Mouse (Mus musculus): ENCODE measurements at regions not wholly inside any gene's neighbourhood (a gene's known extent, or its start where the extent isn't known, plus 50 kb on each side); places are given as distances from the start of the nearest gene placed in this dataset.
"Not testable (repeated sequence)": the region's sequence is repeated elsewhere in the genome, so short reads cannot be mapped to it uniquely, and the experiment has no call there.

DNA sequence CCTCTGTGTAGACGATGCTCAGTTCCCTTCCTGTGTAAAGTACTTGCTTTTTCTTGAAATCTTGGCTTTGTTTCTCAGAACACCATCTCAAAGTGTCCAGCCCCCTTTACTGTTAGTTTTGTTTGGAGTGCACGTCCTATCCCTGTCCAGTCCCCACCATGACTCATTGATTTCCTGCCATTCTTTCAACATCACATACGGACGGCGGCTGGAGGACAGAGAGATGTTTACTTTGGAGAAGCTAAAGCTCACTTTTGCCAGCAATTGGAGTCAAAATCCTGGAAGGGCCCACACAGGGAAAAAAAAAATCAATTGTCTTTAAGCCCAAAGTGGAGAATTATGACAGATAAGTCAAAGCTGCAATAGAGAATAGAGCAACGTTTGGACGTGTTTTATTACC lies 51.8 kb downstream of the Gm5426 start:
- DNase-seq (ENCODE audit: low spot score), result no peak

DNA sequence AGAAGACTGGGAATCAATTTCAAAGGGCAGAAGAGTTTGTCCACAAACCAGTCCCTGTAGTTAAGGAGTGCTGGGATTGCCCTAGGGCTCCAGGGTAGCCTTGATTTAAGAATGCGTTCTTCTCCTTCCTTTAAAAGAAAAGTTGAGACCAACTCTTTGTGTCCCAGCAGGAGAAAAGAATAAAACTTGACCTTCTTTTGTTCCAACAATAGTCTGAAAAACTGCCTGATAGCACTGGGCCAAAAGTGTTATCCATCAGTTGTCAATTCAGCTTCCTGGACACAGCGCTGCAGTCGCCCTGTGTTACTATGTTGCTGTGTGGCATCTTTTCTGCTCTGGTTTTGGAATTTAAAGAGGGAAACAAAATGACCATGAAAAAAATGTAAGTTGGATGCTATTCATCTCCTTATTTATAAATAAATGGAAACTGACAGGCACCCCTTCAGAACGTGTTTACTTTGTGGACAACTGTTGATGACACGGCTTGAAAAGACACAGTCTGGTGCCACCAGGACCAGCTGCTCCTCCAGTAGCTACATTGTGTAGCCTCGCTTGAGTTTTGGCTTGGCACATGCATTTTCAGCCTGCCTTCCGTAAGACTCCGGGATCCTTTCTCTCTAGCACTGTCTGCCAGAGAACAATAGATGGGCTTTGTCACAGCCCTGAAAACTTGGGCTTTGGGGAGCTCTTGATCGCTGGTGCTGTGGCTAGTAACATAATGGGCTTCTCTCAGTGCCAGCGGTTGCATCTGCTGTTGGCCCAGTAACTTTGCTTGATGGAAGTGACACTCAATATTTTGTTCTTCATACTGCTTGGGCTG lies 54.0 kb downstream of the Gm5426 start:
- no peak for DNase-seq (ENCODE audit: low spot score)

DNA sequence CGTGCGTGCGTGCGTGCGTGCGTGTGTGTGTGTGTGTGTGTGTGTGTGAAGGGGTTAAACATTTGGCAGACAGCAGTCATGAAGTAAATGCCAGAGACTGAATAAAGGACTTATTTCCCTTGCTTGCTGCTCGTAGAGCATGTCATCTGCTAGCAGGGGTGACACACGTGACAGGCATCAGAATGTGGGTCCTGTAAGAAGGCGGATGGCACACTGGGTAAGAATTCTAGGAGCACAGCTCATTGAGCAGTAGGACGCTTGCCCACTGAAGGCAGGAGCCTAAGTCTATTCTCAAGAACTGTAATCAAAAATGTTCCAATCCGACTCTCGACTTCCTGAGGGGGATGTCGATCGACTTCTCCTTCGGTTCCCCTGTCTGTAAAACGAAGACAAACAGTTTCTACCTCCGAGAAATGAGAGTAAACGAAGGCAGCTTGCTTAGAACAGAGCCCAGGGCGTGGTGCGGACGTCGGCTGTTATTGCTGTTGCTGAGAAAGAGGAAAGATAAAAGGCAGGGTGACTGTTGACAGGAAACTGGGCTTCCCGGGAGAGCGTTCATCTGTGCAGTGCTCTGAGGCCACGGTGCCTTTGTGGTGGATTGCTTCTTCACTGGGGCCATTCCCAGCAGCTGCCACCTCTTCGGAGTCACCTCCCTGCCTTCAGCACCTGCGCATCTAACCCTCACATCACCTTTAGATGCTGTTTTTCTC lies 64.7 kb downstream of the Gm5426 start:
- peak; percentile 34 for DNase-seq (ENCODE audit: low spot score)

DNA sequence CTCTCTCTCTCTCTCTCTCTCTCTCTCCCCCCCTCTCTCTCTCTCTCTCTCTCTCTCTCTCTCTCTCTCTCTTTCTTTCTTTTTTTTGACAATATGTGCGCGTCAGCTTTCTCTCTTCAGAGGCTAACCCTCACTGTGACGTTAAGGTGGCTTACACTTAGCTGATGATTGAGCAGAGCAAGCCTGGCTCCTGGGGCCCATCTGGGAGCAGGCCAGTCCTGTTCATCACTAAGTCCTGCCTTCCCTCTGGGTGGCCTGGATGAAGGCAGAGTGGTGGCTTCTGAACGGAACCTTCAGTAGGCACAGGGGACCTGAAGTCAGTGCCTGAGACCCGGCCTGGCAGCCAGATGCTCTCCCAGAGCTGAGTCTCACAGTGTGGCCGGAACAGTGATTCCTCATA lies 65.5 kb downstream of the Gm5426 start:
- DNase-seq (ENCODE audit: low spot score), result no peak

DNA sequence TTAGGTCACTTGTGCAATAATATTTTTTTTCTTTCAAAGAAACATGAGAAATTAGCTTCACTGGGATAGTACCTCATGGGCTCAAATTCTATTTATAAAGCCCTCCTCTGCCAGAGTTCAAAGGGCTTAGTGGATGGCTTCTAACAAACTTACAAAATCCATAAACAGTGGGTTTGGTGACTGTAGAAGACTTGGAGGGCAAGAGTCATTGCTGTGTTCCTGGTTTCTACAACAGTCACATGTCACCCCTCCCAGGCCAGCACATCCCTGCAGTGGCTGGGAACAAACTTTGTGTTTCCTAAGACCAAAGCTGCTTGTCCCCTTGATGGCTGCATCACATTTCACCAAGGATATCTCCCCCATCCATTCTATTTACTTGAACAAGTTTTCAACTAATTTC lies 66.5 kb downstream of the Gm5426 start:
- no peak for DNase-seq (ENCODE audit: low spot score)

DNA sequence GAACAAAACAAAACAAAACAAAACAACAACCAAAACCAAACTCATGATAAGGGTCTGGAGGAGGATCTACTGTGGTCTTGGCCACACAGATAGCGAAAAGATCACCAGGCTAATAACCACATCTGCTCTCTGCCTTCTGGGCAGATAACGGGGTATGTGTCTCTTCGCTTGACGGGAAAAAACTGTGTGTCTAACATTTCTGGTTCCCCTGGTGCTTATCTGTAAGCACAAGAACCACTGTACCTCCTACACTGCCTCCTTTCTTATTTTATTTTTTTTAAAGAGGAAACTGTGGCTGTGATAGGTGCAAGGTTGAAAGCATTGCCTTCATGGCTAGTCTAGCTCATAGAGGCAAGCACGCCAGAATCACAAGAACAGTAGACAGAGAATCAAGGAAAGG lies 67.8 kb downstream of the Gm5426 start:
- DNase-seq (ENCODE audit: low spot score), result no peak

DNA sequence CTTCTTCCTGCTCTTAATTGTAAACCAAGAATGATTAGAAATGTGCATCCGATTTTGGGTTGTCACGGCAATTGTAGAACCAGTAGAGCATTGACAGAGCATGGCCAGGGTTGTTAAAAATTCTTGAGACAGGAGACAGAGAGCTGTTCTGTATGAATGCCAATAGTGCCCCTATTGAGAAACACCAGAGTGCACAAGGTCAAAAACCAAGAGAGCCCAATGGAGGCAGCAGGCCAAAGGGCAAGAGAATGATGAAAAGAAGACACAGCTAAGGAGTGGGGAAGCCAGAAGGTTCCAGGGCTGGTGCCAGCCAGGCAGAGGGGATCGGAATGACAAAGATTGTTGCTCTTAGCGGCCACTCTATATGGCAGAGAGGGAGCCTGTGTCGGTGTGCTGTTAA lies 72.8 kb downstream of the Gm5426 start:
- no peak for DNase-seq (ENCODE audit: low spot score)

DNA sequence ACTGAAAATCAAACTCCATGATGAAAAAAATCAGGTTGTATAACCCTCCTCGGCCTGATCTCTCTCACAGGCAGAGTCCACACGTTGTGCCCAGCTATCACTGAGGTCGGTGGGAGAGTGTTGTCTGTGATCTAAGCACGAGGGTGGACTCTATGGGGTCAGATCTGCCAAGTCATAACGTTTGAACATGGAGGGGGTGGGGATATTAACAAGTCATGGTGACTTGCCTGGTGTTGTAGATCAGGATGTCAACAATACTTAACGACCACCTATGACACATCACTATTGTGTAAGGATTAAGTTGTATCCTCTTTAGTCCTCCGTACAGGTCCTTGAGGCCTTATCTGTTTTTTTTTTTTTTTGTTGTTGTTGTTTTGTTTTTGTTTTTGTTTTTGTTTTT lies 74.8 kb downstream of the Gm5426 start:
- DNase-seq (ENCODE audit: low spot score), result no peak

DNA sequence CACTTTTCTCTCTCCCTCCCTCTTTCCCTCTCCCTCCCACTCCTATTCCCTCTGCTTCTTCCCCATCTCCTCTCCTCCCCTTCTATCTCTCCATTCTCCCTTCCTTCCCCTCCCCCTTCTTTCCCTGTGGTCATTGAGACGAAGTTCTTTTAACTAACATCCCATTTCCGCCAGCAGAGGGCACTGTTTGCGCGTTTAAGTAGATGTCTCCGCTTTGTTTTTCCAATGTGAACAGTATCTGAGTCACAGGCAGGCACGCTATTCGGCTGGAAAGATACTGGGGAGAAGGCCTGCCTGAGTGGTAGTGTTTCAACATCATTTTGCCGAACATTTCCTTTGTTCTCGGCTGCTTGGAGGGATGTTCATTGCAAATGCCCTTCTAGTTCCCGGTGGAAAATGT lies 77.5 kb downstream of the Gm5426 start:
- DNase-seq (ENCODE audit: low spot score), result peak; percentile 60

DNA sequence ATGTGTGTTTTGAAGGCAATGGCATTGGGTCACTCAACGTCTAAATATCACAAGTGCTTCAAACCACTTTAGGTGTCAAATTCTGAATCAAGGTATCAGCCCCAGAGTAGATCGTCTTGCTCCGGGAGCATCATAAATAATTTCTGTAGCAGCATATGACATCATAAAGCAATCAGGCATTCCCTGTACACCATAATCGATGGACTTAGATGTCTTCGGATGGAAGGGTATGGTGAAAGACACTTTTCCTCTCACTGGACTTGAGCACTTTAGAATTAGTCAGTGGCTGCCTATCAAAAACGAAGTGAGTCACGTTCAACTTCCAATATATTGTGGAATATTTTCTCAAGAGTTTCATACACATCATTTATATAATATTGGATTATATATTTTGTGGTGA lies 77.9 kb downstream of the Gm5426 start:
- DNase-seq (ENCODE audit: low spot score), result no peak

DNA sequence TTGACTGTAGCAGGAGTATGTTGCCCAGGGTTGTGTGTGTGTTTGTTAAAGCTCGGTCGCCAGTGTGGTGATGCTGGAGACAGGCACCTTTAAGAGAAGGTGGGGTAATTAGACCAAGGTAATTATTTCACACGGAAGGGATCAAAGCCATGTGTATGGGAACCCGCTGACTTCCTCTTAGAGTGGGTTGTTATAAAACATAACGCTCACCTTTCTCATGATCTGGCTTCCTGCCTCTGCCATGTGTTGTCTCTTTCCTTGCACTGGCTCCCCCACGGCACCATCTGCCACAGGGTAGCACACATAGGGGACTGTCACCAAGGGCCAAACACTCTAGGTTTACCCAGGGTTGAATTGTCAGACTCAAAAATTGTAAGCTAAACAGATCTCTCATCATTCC lies 78.5 kb downstream of the Gm5426 start:
- DNase-seq (ENCODE audit: low spot score), result no peak

DNA sequence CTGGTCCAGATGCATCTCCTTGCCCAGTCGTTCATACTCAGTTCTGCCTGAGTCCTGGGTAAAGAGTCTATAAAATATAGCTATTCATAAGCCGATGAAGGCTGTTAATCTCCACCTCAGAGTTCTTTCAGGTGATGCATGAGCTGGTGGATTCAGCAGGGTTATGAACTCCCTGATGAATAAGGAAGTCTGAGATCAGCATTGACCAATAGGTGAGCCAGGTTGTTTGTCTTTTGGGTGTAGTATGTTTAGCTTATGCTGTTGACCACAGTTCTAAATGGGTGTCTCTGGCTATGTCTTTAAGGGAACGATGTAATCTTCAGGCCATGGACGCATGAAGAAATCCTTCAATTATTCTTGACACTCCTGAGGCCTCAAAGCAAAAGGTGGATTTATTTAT lies 84.3 kb downstream of the Gm5426 start:
- no peak for DNase-seq (ENCODE audit: low spot score)

DNA sequence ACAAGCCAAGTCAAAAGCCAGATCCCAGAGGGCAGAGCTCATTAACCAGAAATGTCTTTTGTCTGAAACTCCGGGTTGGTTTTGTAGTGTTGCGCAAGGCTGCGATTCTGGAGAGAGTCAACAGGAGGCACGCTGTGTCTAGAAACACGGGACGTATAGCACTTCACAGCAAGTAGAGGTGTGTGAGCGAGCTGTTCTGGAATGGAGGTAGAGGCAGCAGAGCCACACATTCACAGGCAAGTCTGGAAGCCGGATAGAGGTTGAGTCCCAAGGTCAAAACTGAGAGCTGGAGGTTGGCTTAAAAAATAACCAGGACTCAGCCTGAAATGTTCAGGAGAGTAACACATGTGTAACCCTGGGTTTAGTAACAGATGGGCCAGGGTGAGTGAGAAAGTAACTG lies 94.0 kb downstream of the Gm5426 start:
- DNase-seq (ENCODE audit: low spot score), result no peak

DNA sequence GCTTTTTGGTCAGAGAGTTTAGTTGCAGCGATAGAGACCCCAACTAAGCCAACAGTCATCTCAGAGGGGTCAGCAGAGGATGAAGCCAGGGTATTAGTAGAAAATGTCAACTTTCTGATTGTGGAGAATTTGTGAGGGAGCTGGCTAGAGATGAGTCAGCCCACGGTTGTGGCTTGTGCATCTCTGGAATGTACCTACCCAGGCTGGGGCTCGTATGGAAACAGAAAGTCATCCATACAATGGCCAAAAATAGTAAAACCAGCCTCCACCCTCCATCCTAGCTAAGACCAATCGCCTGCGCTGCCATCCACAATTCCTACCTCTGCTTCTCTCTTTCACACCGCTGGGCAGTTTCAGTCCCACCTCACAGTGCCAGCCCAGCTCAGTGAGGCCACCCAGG lies 94.9 kb downstream of the Gm5426 start:
- no peak for DNase-seq (ENCODE audit: low spot score)

DNA sequence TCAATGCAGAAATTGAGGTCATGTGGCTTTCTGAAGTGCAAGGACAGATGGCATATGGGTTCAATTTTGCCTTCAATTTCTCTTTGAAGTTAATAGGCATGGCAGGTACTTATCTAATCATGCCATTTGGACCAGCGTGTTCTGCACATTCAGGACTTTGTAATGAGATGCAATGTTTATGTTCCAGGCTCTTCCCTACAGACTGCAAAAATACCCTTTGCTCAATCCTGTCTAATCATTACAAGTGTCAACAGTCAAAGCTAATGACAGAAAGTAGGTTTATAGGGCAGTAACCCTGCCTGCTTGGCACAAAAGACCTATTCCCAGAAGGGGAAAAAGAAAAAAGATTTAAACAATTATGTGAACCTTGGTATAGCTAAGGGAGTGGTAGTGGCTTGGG lies 96.5 kb downstream of the Gm5426 start:
- DNase-seq (ENCODE audit: low spot score), result no peak

DNA sequence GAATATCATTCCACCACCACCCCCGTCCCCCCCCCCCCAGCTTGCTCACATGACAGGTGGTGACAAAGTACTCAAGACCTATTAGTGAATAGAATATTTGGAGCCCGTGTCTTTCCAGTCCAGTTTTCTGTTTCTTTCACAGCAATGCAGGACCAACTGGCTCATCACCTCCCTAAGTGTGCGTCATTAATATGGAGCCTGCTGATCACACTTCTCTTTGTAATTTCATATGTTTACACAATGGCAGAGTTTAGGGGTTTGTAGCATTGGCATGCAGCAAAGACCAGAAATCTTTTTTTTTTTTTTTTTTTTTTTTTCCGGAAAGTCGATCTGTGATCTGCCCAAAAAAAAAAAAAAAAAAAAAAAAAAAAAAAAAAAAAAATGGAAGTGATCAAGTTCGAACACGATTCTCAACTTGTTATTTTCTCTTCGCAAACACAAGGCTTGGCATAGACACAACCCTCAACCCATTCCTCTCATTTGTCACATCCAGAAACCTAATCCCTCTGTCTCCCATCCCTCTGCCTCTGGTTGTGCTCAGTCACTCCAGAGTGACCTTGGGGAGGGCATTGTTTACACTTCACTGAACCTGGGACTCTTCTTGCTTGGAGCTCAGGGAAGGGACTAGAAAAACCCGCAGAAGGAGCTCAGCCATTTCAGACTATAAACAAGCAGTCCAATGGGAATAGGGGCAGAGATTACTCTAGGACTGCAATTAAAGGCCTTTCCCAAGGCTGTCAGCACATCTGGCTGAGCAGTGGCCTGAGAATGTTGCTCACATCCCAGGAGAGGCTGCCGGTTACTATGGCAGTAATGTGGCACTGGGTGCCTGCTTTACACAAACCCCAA lies 98.4 kb downstream of the Gm5426 start:
- DNase-seq (ENCODE audit: low spot score), result no peak

DNA sequence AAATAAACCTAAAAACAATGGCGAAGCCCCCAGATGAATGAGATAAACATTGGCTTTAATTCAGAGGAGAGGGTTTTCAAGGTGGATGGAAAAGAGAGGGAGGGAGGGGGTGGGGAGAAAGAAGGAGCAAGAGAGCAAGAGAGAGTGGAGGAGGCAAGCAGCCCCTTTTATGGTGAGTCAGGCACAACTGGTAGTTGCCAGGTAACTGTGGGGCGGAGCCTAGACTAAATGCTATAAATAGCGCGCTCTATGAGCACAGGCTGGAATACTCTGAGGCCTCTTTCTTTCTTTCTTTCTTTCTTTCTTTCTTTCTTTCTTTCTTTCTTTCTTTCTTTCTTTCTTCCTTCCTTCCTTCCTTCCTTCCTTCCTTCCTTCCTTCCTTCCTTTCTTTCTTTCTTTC lies 99.6 kb downstream of the Gm5426 start:
- DNase-seq (ENCODE audit: low spot score), result not testable (repeated sequence)

DNA sequence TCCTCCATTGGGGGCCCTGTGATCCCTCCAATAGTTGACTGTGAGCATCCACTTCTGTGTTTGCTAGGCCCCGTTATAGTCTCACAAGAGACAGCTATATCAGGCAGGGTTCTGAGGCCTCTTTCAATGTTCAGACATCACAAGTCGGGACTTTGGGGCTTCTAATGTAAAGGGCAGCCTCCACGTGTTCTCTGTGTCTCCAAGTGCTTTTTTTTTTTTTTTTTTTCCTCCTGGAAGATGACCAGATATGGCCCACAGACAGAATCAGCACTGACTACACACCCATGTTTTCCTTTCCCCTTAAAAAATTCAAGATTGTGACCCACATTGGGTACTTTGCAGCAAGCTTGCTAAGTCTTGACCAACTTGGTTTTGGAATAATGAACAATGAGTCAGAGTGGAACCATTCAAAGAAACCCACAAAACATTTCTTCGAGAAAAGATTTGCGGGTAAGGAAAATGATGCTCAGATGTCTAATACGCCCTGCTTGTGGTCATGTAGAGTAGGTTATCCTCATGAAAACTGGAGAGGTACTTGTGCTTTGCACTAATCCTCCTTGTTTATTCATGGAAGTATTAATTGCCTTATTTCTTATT lies 100.5 kb downstream of the Gm5426 start:
- no peak for DNase-seq (ENCODE audit: low spot score)

DNA sequence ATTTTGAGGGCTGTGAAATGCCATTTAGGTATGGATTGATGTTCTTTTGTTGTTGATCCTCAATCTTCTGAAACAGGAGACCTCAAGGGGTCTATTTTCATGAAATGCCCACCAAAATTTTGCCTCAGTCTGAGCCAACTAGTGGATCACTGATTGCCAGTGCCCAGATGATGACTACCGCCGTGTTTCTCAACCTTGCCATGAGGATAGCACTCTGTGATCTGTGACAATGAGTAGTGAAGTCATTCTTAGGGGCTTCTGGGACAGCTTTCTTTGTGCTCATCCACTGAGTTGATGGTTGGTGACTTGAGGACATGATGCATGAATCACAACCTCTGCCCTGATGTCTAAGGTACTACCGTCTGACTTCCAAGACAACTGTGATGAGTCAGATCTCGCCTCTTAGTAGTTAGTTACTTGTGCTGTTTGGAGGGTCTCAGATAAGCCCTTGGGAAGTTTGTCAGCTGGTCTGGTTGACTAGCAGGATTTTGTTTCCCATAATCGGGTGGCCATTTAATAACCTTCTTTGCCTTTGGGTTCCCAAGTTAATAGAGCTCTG lies 101.2 kb downstream of the Gm5426 start:
- DNase-seq (ENCODE audit: low spot score), result no peak

DNA sequence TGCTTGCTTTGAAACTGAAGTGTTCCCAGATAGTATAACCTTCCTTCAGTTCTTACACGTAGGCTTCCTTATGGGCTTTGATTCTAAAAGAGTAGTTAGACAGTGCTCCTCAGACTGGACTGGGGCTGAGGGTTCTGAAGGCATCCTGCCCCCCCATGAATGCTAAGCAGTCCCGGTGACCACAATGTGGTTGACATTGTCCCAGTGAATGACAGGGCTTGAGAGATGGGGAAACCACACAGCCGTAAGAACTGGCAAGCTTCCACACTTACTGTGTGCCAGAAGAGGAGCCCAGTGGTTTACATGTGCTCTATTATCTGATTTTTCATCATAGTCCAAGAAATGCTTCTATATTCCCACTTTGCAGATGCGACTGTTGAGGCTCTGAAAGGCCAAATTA lies 101.8 kb downstream of the Gm5426 start:
- DNase-seq (ENCODE audit: low spot score), result no peak

DNA sequence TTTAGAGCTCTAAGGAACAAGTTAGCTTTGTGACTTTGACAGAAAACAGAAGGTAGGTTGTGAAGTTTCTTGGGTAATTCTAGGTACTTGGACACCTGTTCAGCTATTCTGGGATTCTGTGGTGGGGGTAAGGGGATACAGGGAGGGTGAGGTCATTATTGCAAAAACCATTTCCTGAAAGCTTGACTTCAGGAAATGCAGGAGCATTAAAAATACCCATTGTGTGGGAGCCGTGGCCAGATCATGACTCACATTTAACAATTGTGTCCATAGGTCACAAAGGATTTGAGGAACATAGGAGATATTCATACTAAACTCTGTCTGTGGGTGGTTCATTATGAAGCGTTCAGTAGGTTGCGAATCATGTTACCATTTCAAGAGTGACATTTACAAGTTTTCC lies 102.4 kb downstream of the Gm5426 start:
- DNase-seq (ENCODE audit: low spot score), result no peak

DNA sequence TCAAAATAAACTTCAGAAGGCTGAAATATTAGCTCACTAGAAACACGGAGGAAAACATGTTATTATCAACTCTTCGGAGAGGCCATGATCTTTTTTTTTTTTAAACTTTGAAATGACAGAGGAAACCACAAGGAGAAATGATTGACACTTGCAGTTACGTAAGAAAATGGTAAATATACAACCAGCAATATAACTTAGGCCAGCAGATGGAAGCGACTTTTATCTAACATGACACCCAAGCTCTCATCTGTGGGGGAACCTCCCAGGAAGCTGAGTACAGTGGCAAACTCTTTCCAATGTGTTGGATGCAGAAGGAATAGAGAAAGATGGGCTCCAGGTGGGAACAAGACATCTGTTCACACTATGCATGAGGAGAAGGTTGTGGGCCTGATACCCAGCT lies 104.2 kb downstream of the Gm5426 start:
- DNase-seq (ENCODE audit: low spot score), result no peak

All from spleen, adult 12 weeks (tissue).